In the genomic region with DNA sequence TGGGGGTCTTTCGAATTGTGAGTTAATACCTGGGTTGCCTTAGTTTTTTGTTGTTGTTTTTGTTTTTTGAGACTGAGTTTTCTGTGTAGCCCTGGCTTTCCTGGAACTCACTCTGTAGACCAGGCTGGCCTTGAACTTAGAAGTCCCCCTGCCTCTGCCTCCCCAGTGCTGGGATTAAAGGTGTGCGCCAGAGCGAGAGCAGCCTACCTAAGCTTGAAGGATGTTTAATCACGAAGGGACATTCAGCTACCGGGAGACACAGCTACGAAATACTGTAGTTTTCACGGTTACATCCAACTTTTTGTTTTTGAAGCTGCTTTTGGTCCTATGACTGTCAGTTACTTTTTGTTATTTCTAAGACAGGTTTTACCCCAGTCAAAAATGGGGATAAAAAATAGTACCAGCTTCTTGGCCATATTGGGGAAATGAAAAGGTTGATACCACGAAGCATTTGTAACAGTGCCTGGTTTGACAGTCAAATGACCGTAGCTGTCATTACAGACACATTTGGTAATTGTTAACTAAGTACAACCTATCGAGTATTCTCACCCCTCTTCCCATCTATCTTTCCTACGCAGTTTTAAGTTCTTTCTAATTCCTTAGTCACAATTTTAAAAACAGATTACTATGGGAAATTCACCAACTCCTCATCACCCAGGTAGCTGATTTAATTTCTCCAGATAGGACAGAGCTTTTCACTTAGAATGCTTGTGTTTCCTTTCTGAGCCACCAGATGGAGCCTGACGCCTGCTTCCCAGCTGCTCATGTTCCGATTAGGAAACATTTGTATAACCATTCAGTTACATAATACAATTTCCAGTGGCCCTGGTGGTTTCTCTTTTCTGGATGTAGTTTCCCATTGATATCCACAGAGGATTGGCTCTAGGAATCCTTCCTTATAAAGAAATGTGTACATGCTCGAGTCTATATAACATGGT, we compare ENCODE assay signal across 8 mouse cellular contexts. TPM values are rescaled to one million over a fixed set of nuclear protein-coding genes. Genes with fewer than 3 reads are reported as not detected.
DNase-seq lines count a peak whose midpoint lies in the region; ATAC-seq and TF ChIP-seq lines count a peak whose summit lies in the region.

No protein-coding gene starts in this region.

- peak; percentile 73 to 77 for DNase-seq in B cell, adult 2 months
- peak; percentile 42 for DNase-seq in adrenal gland, postnatal 25 days
- peak; percentile 83 for DNase-seq in heart, adult 8-10 months (ENCODE audit: low spot score)
- DNase-seq in kidney, adult 2 months, result peak; percentile 89
- DNase-seq in limb, embryonic 11.5 days (ENCODE audit: low spot score), result peak; percentile 72
- DNase-seq in spleen, postnatal 10 days (ENCODE audit: low spot score in 2 of 2), result peak; percentile 39 to 79

- H3K27ac ChIP-seq in embryonic facial prominence, embryonic 13.5 days, result peak overlapping the region; percentile 92
- no peak overlapping the region for H3K27ac ChIP-seq in kidney, adult 2 months (ENCODE audit: insufficient read depth, low read depth, low read length)
- H3K27ac ChIP-seq in limb, embryonic 11.5 days (replicated peaks; ENCODE audit: low read depth, low read length), result no peak overlapping the region
- H3K27ac ChIP-seq in midbrain, embryonic 12.5 days (replicated peaks), result peak overlapping the region; percentile 85; the same call in 1 of the 2 replicates

- no peak for TF ChIP-seq POLR2A in kidney, adult 2 months (IDR thresholded peaks at IDR 0.05; ENCODE audit: low read depth, low read length)

- WGBS in embryonic facial prominence, embryonic 13.5 days, result 41% methylated on average over 14 of the region's 14 CpGs
- WGBS in kidney, adult 2 months, result 26% methylated on average over 14 of the region's 14 CpGs
- 47% methylated on average over 14 of the region's 14 CpGs for WGBS in limb, embryonic 11.5 days
- WGBS in midbrain, embryonic 12.5 days, result 48% methylated on average over 14 of the region's 14 CpGs

- H3K4me3 ChIP-seq in embryonic facial prominence, embryonic 13.5 days, result peak overlapping the region; percentile 80
- H3K4me3 ChIP-seq in kidney, adult 2 months (ENCODE audit: insufficient read depth, low read depth, low read length), result peak overlapping the region; percentile 31
- H3K4me3 ChIP-seq in limb, embryonic 11.5 days (ENCODE audit: low read depth, low read length), result peak overlapping the region; percentile 81
- H3K4me3 ChIP-seq in midbrain, embryonic 12.5 days, result peak overlapping the region; percentile 87

- H3K27me3 ChIP-seq in embryonic facial prominence, embryonic 13.5 days, result no peaks in the 10 kb centered on the region
- no peaks in the 10 kb centered on the region for H3K27me3 ChIP-seq in kidney, adult 2 months (replicated peaks; ENCODE audit: control insufficient read depth, insufficient read depth, low read length)
- no peaks in the 10 kb centered on the region for H3K27me3 ChIP-seq in limb, embryonic 11.5 days (ENCODE audit: control insufficient read depth, insufficient read depth, low read length)
- H3K27me3 ChIP-seq in midbrain, embryonic 12.5 days, result no peaks in the 10 kb centered on the region

- peak overlapping the region; percentile 71 for H3K4me2 ChIP-seq in embryonic facial prominence, embryonic 13.5 days
- peak overlapping the region; percentile 78 for H3K4me2 ChIP-seq in limb, embryonic 11.5 days (ENCODE audit: low read depth, severe bottlenecking)
- peak overlapping the region; percentile 74 for H3K4me2 ChIP-seq in midbrain, embryonic 12.5 days (replicated peaks)

- ATAC-seq in embryonic facial prominence, embryonic 13.5 days (ENCODE audit: insufficient number of reproducible peaks, insufficient read depth, low FRiP score, low TSS enrichment, low read depth), result no peak
- no peak for ATAC-seq in limb, embryonic 11.5 days (ENCODE audit: insufficient number of reproducible peaks, low FRiP score, low TSS enrichment, low read depth)
- ATAC-seq in midbrain, embryonic 12.5 days (ENCODE audit: low FRiP score, low read depth), result no peak

- no peaks in the 10 kb centered on the region for H3K9me3 ChIP-seq in embryonic facial prominence, embryonic 13.5 days
- H3K9me3 ChIP-seq in limb, embryonic 11.5 days (ENCODE audit: control insufficient read depth, low read length), result no peaks in the 10 kb centered on the region
- H3K9me3 ChIP-seq in midbrain, embryonic 12.5 days, result no peaks in the 10 kb centered on the region

- TF ChIP-seq CTCF in kidney, adult 2 months (conservative IDR thresholded peaks at IDR 0.05; ENCODE audit: insufficient read depth, insufficient read length, low read depth, low read length), result peak; percentile 90

- peak overlapping the region; percentile 87 for H3K9ac ChIP-seq in embryonic facial prominence, embryonic 13.5 days
- peak overlapping the region; percentile 92; the same call in 1 of the 2 replicates for H3K9ac ChIP-seq in limb, embryonic 11.5 days (ENCODE audit: low read length)
- H3K9ac ChIP-seq in midbrain, embryonic 12.5 days (replicated peaks), result peak overlapping the region; percentile 76

- peaks cover 26% of the 10 kb centered on the region for H3K36me3 ChIP-seq in embryonic facial prominence, embryonic 13.5 days
- H3K36me3 ChIP-seq in kidney, adult 2 months (ENCODE audit: control insufficient read depth, insufficient read depth, low read length), result peaks cover 2% of the 10 kb centered on the region
- peaks cover 2% of the 10 kb centered on the region; the same call in 1 of the 2 replicates for H3K36me3 ChIP-seq in limb, embryonic 11.5 days (ENCODE audit: control insufficient read depth, insufficient read depth, low read length)
- H3K36me3 ChIP-seq in midbrain, embryonic 12.5 days, result peaks cover 21% of the 10 kb centered on the region

- H3K4me1 ChIP-seq in embryonic facial prominence, embryonic 13.5 days, result peaks cover 22% of the 10 kb centered on the region
- peaks cover 6% of the 10 kb centered on the region for H3K4me1 ChIP-seq in kidney, adult 2 months (ENCODE audit: control insufficient read depth, insufficient read depth, low read length)
- H3K4me1 ChIP-seq in limb, embryonic 11.5 days (ENCODE audit: control insufficient read depth, insufficient read depth, low read length), result 0 out of 2 replicates have a peak, but pooled peaks cover 4% of the 10 kb centered on the region
- peaks cover 12% of the 10 kb centered on the region for H3K4me1 ChIP-seq in midbrain, embryonic 12.5 days

RNA-seq across cellular contexts. Expression of a gene that starts 1.5 kb away (rescaled TPM):
- 10.5 and 10.7 TPM in 2 replicates for total RNA-seq in adrenal gland, postnatal 25 days (2021)
- polyA plus RNA-seq in embryonic facial prominence, embryonic 13.5 days (2015; fragmentation: Nextera tagmentation; extraction: Ambion mirVana), result 9.9 and 10.0 TPM in 2 replicates
- total RNA-seq in heart, adult 8-10 months (2022), result 1 to 10 TPM; 4.1 to 6.4 (median 5.2) TPM
- 2.8 TPM in 2 replicates for polyA plus RNA-seq in kidney, adult 2 months (2012; rRNA removed)
- polyA plus RNA-seq in limb, embryonic 11.5 days (2014; fragmentation: Nextera tagmentation; extraction: Ambion mirVana), result 11.9 and 12.0 TPM in 2 replicates
- polyA plus RNA-seq in midbrain, embryonic 12.5 days (2016; fragmentation: Nextera tagmentation; extraction: Ambion mirVana), result 9.5 and 9.9 TPM in 2 replicates

RNA-seq across cellular contexts. Expression of a gene that starts 20.6 kb away (rescaled TPM):
- 19.8 and 24.2 TPM in 2 replicates for total RNA-seq in adrenal gland, postnatal 25 days (2021)
- 29.7 and 32.7 TPM in 2 replicates for polyA plus RNA-seq in embryonic facial prominence, embryonic 13.5 days (2015; fragmentation: Nextera tagmentation; extraction: Ambion mirVana)
- total RNA-seq in heart, adult 8-10 months (2022), result 10 to 100 TPM in 3 of 4 experiments, 1 to 10 TPM in 1; 9.6 to 11.7 (median 10.9) TPM
- polyA plus RNA-seq in kidney, adult 2 months (2012; rRNA removed), result 5.9 and 6.0 TPM in 2 replicates
- polyA plus RNA-seq in limb, embryonic 11.5 days (2014; fragmentation: Nextera tagmentation; extraction: Ambion mirVana), result 26.4 and 28.7 TPM in 2 replicates
- 37.9 and 40.1 TPM in 2 replicates for polyA plus RNA-seq in midbrain, embryonic 12.5 days (2016; fragmentation: Nextera tagmentation; extraction: Ambion mirVana)

RNA-seq across cellular contexts. Expression of a gene that starts 40.0 kb away (rescaled TPM):
- not detected in 2 replicates for total RNA-seq in adrenal gland, postnatal 25 days (2021)
- polyA plus RNA-seq in embryonic facial prominence, embryonic 13.5 days (2015; fragmentation: Nextera tagmentation; extraction: Ambion mirVana), result 0.63 and 0.81 TPM in 2 replicates
- total RNA-seq in heart, adult 8-10 months (2022), result under 1 TPM in 3 of 4 experiments, not detected in 1; 0.27 to 0.63 (median 0.28) TPM
- 0.14 and 0.23 TPM in 2 replicates for polyA plus RNA-seq in kidney, adult 2 months (2012; rRNA removed)
- polyA plus RNA-seq in limb, embryonic 11.5 days (2014; fragmentation: Nextera tagmentation; extraction: Ambion mirVana), result 0.32 and 0.34 TPM in 2 replicates
- 0.64 and 0.79 TPM in 2 replicates for polyA plus RNA-seq in midbrain, embryonic 12.5 days (2016; fragmentation: Nextera tagmentation; extraction: Ambion mirVana)

Comparison
In these comparisons a context has a peak if more than half of its experiments do, and no peak if none do; other contexts are left out.
1. H3K27ac ChIP-seq: peak in embryonic facial prominence, embryonic 13.5 days (single experiment) and midbrain, embryonic 12.5 days (single experiment); none in kidney, adult 2 months (single experiment) and limb, embryonic 11.5 days (single experiment).
2. H3K4me3 ChIP-seq: peak in every context shown above with its lines; median percentile 87 in midbrain, embryonic 12.5 days; 81 in limb, embryonic 11.5 days; 80 in embryonic facial prominence, embryonic 13.5 days; 31 in kidney, adult 2 months.
3. Peak in every context shown above with its lines, with median percentiles within 50 percentile points of each other: DNase-seq, H3K4me2 ChIP-seq and H3K9ac ChIP-seq.